Mouse (Mus musculus): ENCODE measurements around the gene Pde4dip.

DNA sequence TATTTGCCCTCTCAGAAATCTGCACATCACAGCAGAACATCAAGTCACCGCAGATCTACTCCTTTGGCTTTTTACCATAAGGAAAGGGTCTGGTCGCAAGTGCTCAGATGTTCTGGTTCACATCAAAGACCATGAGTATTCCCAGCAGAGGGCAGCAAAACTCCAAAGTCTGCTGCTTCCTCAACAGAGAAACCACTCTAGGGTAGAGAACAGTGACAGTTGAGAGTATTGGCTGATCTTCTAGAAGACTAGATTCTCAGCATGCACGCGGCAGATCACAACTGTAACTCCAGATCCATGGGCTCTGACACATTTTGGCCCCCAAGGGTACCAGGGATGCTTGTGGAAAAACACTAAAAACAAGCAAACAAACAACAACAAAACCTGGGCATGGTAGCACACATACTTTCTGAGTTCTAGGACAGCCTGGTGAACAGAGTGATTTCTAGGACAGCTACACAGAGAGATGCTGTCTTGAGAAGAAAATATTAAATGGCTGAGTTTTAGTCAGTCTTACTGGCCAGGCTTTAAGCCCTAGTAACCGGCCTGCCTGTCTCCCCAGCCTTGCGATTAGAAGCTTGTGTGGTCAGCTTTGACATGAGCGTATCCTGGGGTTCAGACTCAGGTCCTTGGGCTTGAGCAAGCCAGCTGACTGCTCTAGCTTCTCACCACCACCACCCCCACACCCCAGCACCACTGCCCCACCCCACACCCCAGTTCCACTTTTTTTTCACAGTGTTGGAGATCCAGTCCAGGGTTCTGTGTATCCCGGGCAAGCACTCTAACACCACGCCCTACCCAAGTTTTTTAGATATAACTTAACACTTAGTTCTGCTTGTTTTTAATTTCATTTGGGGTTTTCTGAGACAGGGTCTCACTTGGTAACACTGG, 40.7 kb upstream of the Pde4dip start:
- no peak for TF ChIP-seq EP300 (IDR thresholded peaks at IDR 0.05)
- peak; percentile 87 for TF ChIP-seq CTCF (IDR thresholded peaks at IDR 0.05)
